Mouse (Mus musculus) ES-E14 (cell line): ENCODE measurements at regions not wholly inside any gene's neighbourhood (a gene's known extent, or its start where the extent isn't known, plus 50 kb on each side); places are given as distances from the start of the nearest gene placed in this dataset.

Experiments used
- HCFC1 ChIP-seq: IDR thresholded peaks from 2 replicates; pipeline ENCODE4 v1.6.1; 2012; ENCODE audit warnings: low read length, inconsistent platforms, borderline replicate concordance; ENCODE audit not compliant: insufficient read depth
- ZC3H11A ChIP-seq: IDR thresholded peaks from 2 replicates; pipeline ENCODE4 v1.6.1; 2012; ENCODE audit warnings: low read depth, mild to moderate bottlenecking, inconsistent platforms, low read length, borderline replicate concordance
- ZNF384 ChIP-seq: IDR thresholded peaks from 2 replicates; pipeline ENCODE4 v1.6.1; 2012; ENCODE audit warnings: low read depth, low read length, inconsistent platforms

GRCm38 (mm10) chr6:25236616-25237015 lies 280.5 kb upstream of the Tmem229a start:
- TF ChIP-seq ZC3H11A (no peak), ZNF384 (no peak), HCFC1 (no peak)
